In genomic region chr16:37997771-37998170, GRCm38 (mm10) we compare ENCODE assay signal across 32 mouse cellular contexts.
DNase-seq lines count a peak whose midpoint lies in the region; ATAC-seq and TF ChIP-seq lines count a peak whose summit lies in the region.
"Had no signal": no experiment of that assay in that cellular context is flagged by ENCODE, and none has a peak within 500 bp of the region (broad histone marks: within the 10 kb centered on the region; RNA-seq: fewer than 3 reads in every experiment).

No protein-coding gene starts in this region.

- no peak overlapping the region for H3K27ac ChIP-seq in forebrain, embryonic 10.5 days
- no peak overlapping the region for H3K27ac ChIP-seq in forebrain, embryonic 15.5 days (replicated peaks)
- no peak overlapping the region for H3K27ac ChIP-seq in limb, embryonic 14.5 days (replicated peaks; ENCODE audit: low read depth, low read length)
- no peak overlapping the region for H3K27ac ChIP-seq in limb, embryonic 10.5 days
- H3K27ac ChIP-seq: gastrocnemius, adult 2 months; hindbrain, embryonic 12.5 days; layer of hippocampus, adult 2 months; left cerebral cortex, adult 2 months; limb, embryonic 13.5 days; liver, embryonic 13.5 days; lung, embryonic 15.5 days; neural tube, embryonic 12.5 days; stomach, embryonic 15.5 days had no signal

- no peak overlapping the region for H3K4me2 ChIP-seq in forebrain, embryonic 15.5 days (replicated peaks)
- no peak overlapping the region for H3K4me2 ChIP-seq in limb, embryonic 14.5 days (replicated peaks; ENCODE audit: low read depth, low read length, severe bottlenecking)
- H3K4me2 ChIP-seq: hindbrain, embryonic 12.5 days; limb, embryonic 13.5 days; liver, embryonic 13.5 days; lung, embryonic 15.5 days; midbrain, embryonic 11.5 days; neural tube, embryonic 12.5 days; stomach, embryonic 15.5 days had no signal

- DNase-seq in forebrain, embryonic 10.5 days (ENCODE audit: extremely low spot score, low spot score), result peak; percentile 11
- DNase-seq in limb, embryonic 14.5 days (ENCODE audit: low spot score), result peak; percentile 2
- no peak for DNase-seq in limb, embryonic 10.5 days (ENCODE audit: low spot score)
- DNase-seq in urinary bladder, adult 2 months (ENCODE audit: low spot score), result peak; percentile 19
- DNase-seq in urinary bladder, postnatal 25 days (ENCODE audit: low spot score), result no peak
- DNase-seq in layer of hippocampus, adult 11-12 months (ENCODE audit: low spot score), result no peak
- DNase-seq in kidney, postnatal 25 days, result no peak
- DNase-seq: adrenal gland, adult 2 months; cerebellum, postnatal 14 days; gastrocnemius, adult 2 months; gastrocnemius, postnatal 36 days; heart, postnatal 36 days; kidney, adult 11 months; kidney, postnatal 14 days; liver, embryonic 13.5 days; retina, postnatal 1 day; right cerebral cortex, postnatal 14 days; thymus, adult 2 months; thymus, postnatal 36 days had no signal

- H3K4me3 ChIP-seq in forebrain, embryonic 10.5 days, result no peak overlapping the region
- no peak overlapping the region for H3K4me3 ChIP-seq in forebrain, embryonic 15.5 days
- H3K4me3 ChIP-seq in limb, embryonic 14.5 days (replicated peaks; ENCODE audit: low read length), result no peak overlapping the region
- H3K4me3 ChIP-seq in limb, embryonic 10.5 days, result no peak overlapping the region
- H3K4me3 ChIP-seq: gastrocnemius, adult 2 months; hindbrain, embryonic 12.5 days; layer of hippocampus, adult 2 months; left cerebral cortex, adult 2 months; limb, embryonic 13.5 days; liver, embryonic 13.5 days; lung, embryonic 15.5 days; neural tube, embryonic 12.5 days; stomach, embryonic 15.5 days had no signal

- H3K4me1 ChIP-seq in forebrain, embryonic 10.5 days, result peaks cover 38% of the 10 kb centered on the region
- peaks cover 31% of the 10 kb centered on the region for H3K4me1 ChIP-seq in forebrain, embryonic 15.5 days
- peaks cover 4% of the 10 kb centered on the region; the same call in 1 of the 2 replicates for H3K4me1 ChIP-seq in limb, embryonic 14.5 days (ENCODE audit: control insufficient read depth, insufficient read depth, low read length)
- H3K4me1 ChIP-seq in limb, embryonic 10.5 days, result peaks cover 20% of the 10 kb centered on the region
- H3K4me1 ChIP-seq: stomach, embryonic 15.5 days had no signal

- no peaks in the 10 kb centered on the region for H3K36me3 ChIP-seq in forebrain, embryonic 10.5 days (replicated peaks)
- no peaks in the 10 kb centered on the region for H3K36me3 ChIP-seq in forebrain, embryonic 15.5 days
- H3K36me3 ChIP-seq in limb, embryonic 14.5 days (ENCODE audit: control insufficient read depth, insufficient read depth, low read length), result no peaks in the 10 kb centered on the region
- H3K36me3 ChIP-seq in limb, embryonic 10.5 days, result no peaks in the 10 kb centered on the region
- H3K36me3 ChIP-seq: hindbrain, embryonic 12.5 days; limb, embryonic 13.5 days; liver, embryonic 13.5 days; lung, embryonic 15.5 days; neural tube, embryonic 12.5 days; stomach, embryonic 15.5 days had no signal

- 84% methylated on average over 4 of the region's 4 CpGs for WGBS in forebrain, embryonic 10.5 days
- 75% methylated on average over 4 of the region's 4 CpGs for WGBS in forebrain, embryonic 15.5 days
- 60% methylated on average over 4 of the region's 4 CpGs for WGBS in limb, embryonic 14.5 days
- 73% methylated on average over 4 of the region's 4 CpGs for WGBS in limb, embryonic 10.5 days

- no peak for TF ChIP-seq POLR2A in limb, embryonic 14.5 days (IDR thresholded peaks at IDR 0.05; ENCODE audit: borderline replicate concordance, extremely low read depth, insufficient read depth, insufficient read length)

- H3K9ac ChIP-seq in forebrain, embryonic 15.5 days (replicated peaks), result no peak overlapping the region
- no peak overlapping the region for H3K9ac ChIP-seq in limb, embryonic 14.5 days (ENCODE audit: low read depth, low read length, severe bottlenecking)
- H3K9ac ChIP-seq: hindbrain, embryonic 12.5 days; limb, embryonic 13.5 days; liver, embryonic 13.5 days; lung, embryonic 15.5 days; neural tube, embryonic 12.5 days; stomach, embryonic 15.5 days had no signal

- 0 out of 2 replicates have a peak, but pooled peaks cover 4% of the 10 kb centered on the region for H3K27me3 ChIP-seq in forebrain, embryonic 10.5 days (ENCODE audit: poor library complexity, severe bottlenecking)
- no peaks in the 10 kb centered on the region for H3K27me3 ChIP-seq in forebrain, embryonic 15.5 days
- no peaks in the 10 kb centered on the region for H3K27me3 ChIP-seq in limb, embryonic 14.5 days (ENCODE audit: control insufficient read depth, insufficient read depth, low read length)
- H3K27me3 ChIP-seq in limb, embryonic 10.5 days (ENCODE audit: low read depth, poor library complexity, severe bottlenecking), result no peaks in the 10 kb centered on the region
- H3K27me3 ChIP-seq: CH12.LX; hindbrain, embryonic 12.5 days; limb, embryonic 13.5 days; liver, embryonic 13.5 days; lung, embryonic 15.5 days; neural tube, embryonic 12.5 days; stomach, embryonic 15.5 days had no signal

- H3K9me3 ChIP-seq in forebrain, embryonic 10.5 days, result no peaks in the 10 kb centered on the region
- no peaks in the 10 kb centered on the region for H3K9me3 ChIP-seq in forebrain, embryonic 15.5 days
- H3K9me3 ChIP-seq in limb, embryonic 14.5 days (ENCODE audit: control insufficient read depth, low read length), result no peaks in the 10 kb centered on the region
- no peaks in the 10 kb centered on the region for H3K9me3 ChIP-seq in limb, embryonic 10.5 days (replicated peaks)
- H3K9me3 ChIP-seq: hindbrain, embryonic 12.5 days; limb, embryonic 13.5 days; liver, embryonic 13.5 days; lung, embryonic 15.5 days; neural tube, embryonic 12.5 days; stomach, embryonic 15.5 days had no signal

- ATAC-seq in forebrain, embryonic 15.5 days (replicated peaks), result no peak
- no peak for ATAC-seq in limb, embryonic 14.5 days (ENCODE audit: low FRiP score, low read depth)
- ATAC-seq: activated CD4-positive, CD25-positive, alpha-beta regulatory T cell, adult 4 months; forebrain, embryonic 14.5 days; midbrain, embryonic 16.5 days had no signal

Comparison
In these comparisons a context has a peak if more than half of its experiments do, and no peak if none do; other contexts are left out.
1. DNase-seq: peak in forebrain, embryonic 10.5 days (single experiment), limb, embryonic 14.5 days (single experiment) and urinary bladder, adult 2 months (single experiment); none in limb, embryonic 10.5 days (single experiment), urinary bladder, postnatal 25 days (single experiment), layer of hippocampus, adult 11-12 months (single experiment) and kidney, postnatal 25 days (0 of 2).